Mouse (Mus musculus): Measurements from ENCODE around the gene Cyp46a1.

Gene Cyp46a1

GRCm38 (mm10) chr12:108311741-108312290 lies 22.4 kb upstream of the Cyp46a1 start:
- DNase-seq (ENCODE audit: low spot score): no peak

- DNase-seq (ENCODE audit: low spot score): no peak
Observed at GRCm38 (mm10) chr12:108312432-108312851, 21.7 kb upstream of the Cyp46a1 start.

DNA sequence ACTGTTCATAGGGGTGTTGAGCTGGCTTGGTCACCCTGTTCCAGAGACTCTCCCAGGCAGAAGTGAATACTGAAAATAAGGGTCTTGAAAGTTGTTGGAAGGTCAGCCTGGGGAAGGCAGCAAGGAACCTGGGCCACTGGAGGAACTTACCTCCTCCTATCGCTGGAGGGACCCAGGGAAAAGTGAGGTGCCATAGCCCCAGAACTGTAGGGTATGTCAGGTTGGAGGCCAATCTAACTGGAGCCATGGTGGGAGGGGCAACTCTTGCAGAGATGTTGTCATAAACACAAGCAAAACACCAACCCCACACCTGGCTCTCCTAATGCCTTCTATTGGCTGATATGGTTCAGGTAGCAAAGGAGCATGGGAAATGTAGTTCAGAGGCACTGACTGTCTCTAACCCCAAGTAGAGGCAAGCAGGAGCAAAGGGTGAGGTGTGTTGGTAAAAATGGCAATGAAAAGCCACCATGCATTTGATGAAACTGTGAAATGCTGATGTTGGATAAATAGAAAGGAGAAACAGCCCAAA lies 20.9 kb upstream of the Cyp46a1 start:
- no peak for DNase-seq (ENCODE audit: low spot score)

DNA sequence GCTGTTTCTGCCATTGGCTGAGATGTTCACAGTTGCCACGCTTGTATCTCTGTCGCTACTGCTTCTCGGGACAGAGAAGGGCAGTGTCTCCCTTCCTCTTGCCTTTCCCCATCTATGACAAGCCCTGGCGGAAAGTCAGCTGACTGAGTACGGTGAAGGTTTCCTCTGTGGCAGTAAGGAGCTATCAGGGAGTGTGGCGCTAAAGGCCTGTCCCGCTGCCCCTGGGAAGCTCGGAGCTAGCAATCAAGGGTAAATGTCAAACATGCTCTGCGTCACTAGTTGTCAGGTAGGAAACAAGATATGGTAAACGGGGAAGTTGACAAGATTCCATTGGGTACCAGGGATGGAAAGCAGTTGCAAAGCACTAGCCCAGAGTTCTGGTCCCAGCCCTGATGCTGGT lies 18.4 kb upstream of the Cyp46a1 start:
- DNase-seq (ENCODE audit: low spot score): no peak

DNA sequence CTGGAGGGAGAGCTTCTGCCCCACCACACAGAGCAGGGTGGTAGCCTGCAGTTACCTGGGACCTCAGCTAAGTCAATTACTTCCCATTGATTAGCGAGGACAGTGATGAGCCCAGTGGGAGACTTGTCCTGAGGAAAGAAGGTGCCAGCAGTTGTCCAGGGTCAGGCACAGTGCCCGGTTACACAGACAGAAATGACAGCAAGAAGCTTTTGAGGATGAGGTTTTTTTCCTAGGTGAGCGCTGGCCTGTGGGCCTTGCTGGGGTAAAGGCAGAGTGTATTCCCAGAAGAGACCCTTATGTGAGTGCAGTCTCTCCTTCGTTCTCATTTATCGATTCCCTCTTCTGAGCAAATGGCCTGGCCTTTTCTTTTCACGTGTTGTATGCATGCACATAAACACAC lies 17.5 kb upstream of the Cyp46a1 start:
- DNase-seq (ENCODE audit: low spot score): no peak

DNA sequence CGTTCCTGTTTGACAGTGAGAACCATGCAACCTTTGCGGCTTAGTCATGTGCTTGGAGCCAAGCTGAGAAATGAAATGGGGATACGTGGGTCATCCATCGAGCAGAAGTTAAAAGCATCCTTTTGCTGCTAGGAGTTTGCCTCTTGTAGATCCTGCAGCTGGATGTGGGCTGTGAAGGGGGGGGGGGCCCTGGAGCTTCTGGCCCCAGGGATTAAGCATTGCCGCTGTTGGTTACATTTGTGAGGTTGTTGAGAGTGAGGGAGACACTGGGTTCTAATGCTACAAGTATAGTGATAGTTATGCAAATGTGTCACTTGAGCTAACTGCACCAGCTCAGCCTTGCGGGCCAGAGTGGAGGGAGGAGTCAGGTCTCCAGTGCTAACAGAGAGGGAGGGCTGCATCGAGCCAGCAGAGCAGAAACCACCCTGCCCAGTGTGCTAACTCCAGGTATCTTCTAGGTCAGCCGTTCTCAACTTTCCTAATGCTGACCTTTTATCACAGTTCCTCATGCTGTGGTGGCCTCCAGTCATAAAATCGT lies 16.9 kb upstream of the Cyp46a1 start:
- DNase-seq (ENCODE audit: low spot score): no peak

DNA sequence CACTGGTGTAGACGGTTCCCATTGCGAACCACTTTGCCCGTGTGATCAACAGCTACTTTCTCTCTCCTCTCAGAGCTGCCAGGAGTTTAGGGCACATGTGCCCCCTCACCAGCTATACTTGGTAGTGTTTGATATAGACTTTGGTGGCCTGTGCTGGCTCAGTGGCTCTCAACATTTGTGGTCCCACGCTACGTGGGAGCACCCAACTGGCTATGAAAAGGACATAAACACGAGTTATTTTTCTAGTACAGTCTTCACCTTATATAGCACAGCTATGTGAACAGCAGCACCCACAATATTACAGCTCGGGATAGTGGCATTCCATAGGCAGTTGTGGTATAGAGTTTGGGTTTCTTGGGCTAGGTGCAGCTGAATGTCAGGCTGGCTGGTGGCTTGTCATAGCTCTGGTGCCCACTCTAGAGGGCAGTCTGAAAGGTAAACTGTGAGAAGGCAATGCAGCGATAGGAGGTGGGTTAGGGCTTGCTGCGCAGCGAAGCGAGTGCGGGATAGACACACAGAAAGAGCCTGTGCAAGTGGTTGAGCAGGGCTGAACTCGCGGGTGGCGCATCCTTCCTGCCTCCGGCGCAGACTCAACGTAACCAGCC lies 16.3 kb upstream of the Cyp46a1 start:
- no peak for DNase-seq (ENCODE audit: low spot score)

DNA sequence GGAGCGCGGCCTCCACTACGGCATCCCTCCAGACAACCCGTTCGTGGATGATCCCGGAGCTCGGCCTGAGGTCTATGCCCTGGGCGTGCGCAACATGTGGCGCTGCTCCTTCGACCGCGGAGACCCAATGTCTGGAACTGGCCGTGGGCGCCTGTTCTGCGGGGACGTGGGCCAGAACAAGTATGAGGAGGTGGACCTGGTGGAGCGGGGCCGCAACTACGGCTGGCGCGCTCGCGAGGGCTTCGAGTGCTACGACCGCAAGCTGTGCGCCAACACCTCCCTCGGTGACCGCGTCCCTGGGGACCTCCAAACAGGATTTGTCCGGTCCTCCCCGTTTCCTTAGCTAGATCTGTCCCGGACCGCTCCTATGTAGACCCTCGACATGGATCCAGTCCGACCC lies 15.7 kb upstream of the Cyp46a1 start:
- no peak for DNase-seq (ENCODE audit: low spot score)

DNA sequence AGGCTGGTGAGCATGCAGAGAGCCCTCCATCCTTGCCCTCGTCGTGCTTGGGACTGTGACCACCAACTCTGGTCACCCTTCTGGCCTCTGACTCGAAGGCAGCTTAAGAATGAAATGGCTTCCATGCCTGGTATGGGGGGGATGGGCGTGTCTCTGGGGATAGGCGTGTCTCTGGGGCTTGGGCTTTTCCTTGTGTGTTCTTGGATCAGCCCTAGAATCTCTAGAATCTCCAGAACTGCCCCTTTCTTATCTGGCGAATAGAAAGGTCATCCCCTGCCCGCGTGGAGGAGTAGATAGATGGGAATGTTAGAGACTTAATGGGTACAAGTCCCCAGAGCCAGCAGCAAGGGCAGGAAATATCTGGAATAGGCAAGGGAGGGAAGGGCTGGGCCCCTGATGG lies 14.1 kb upstream of the Cyp46a1 start:
- DNase-seq (ENCODE audit: low spot score): no peak

DNA sequence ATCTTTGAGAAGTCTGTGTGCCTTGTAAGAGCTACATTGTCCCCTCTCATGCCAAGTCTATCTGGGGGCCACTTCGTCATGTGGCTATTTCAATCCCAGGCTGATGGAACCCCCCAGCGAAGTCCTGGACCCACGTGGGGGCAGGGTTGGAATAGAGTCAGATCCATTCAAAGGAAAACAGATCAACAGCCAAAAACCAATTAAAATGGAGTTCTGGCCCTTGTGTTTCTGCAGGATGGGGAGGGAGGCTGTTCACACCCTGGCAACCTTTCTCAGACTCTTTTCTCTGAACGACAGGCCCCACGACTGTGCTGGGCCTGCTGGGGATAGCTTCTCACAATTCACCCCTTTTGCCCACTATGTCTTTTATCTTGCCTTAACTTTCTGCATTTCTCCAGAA lies 7.8 kb upstream of the Cyp46a1 start:
- DNase-seq (ENCODE audit: low spot score): no peak

GRCm38 (mm10) chr12:108327889-108328491 lies 6.2 kb upstream of the Cyp46a1 start:
- no peak for DNase-seq (ENCODE audit: low spot score)

- DNase-seq (ENCODE audit: low spot score): peak; percentile 83
Observed at GRCm38 (mm10) chr12:108333056-108333455, 1.1 kb upstream of the Cyp46a1 start.

GRCm38 (mm10) chr12:108333481-108333882 lies 699 bp upstream of the Cyp46a1 start:
- no peak for DNase-seq (ENCODE audit: low spot score)

DNA sequence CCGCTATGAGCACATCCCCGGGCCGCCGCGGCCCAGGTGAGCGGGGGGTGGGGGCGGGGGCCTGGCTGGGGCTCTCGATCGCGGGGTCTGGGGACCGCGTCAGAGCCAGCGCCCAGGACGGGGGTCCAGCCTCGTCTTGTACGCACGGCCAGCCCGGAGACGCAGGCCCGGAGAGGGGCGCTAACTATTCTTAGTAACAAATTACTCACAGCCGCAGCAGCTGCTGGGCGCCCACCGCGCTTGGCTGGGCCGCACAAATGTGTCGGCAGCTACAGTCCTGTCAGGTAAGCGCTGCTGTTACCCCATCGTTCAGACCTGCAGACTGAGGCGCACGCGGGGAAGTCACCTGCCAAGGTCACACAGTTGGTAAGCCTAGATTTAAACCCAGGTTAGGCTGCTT lies 348 bp downstream of the Cyp46a1 start:
- no peak for DNase-seq (ENCODE audit: low spot score)

DNA sequence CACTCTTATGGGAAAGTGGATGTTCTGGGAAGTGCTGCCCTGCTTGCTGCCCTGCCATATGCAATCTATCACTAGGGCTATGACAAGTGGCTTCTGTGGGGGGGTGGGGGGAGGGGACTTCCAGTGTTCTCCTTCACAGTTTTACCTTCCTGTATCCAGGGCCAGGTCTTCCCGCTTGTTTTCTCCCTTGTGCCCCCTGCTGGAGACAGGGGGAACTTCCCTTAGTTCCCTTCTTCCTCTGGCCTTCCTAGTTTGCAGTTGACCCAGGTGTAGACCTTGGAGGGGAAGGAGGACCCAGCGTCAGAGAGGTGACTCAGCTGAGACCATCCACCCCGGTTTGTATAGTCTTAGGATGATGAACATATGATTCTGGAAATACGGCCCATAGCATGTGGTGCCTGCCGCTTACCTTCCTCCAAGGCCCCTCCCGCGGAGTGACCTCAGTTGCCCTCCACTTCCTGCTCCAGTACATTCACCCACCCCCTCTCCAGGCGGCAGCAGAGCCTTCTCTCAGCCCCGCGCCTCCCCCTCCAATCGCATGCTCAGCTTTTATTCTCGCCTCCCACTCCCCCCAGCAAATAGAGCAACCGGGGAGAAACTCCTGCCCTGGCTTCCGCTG lies 4.5 kb downstream of the Cyp46a1 start:
- no peak for DNase-seq (ENCODE audit: low spot score)

DNA sequence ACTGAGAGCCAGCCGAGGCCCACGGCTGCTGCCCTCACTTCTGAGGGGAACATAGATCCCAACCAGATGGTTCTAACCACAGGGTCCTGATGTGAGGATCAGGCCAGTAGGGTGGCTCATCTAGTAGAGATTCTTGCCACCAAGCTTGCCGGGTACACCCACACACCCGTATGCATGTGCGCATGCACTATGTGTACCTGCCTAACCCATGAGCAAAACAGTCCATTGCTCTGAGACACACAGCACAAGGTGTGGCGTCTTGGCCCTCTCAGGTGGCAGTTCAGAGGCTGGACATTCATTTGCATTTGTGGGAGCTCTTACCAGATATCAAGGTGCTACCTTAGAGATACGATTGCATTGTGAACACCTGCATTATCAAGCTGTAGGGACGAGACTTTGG lies 14.0 kb downstream of the Cyp46a1 start:
- no peak for DNase-seq (ENCODE audit: low spot score)

DNA sequence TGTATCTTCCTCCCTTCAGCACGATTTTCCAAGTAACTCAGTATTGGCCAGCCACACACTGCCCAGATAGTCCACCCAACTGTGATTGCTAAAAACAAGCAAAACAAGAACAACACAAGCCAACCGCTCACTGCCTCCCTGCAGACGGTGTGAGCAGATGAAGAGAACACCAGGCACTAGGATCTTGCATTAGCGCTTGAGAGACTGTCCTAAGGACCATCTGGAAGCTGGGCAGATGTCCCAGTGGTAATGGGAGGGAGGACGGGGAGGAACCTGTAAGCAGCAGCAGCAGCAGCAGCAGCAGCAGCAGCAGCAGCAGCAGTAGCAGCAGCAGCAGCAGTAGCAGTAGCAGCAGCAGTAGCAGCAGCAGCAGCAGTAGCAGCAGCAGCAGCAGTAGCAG lies 14.8 kb downstream of the Cyp46a1 start:
- no peak for DNase-seq (ENCODE audit: low spot score)

DNA sequence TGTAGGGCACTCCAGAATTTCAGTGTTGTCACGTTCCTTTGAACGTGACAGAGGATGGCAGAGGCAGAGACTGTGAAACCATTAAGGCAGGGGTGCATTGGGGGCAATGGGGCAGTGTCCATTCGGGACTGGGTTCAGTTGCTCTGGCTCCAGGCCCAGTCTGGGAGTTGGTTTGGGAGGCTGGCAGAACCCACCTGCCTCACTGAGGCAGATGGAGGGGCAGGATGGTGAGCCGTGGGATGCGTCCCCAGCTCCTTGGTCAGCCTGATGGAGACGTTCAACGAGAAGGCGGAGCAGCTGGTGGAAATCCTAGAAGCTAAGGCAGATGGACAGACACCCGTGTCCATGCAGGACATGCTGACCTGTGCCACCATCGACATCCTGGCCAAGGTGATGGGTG lies 16.8 kb downstream of the Cyp46a1 start:
- no peak for DNase-seq (ENCODE audit: low spot score)

DNA sequence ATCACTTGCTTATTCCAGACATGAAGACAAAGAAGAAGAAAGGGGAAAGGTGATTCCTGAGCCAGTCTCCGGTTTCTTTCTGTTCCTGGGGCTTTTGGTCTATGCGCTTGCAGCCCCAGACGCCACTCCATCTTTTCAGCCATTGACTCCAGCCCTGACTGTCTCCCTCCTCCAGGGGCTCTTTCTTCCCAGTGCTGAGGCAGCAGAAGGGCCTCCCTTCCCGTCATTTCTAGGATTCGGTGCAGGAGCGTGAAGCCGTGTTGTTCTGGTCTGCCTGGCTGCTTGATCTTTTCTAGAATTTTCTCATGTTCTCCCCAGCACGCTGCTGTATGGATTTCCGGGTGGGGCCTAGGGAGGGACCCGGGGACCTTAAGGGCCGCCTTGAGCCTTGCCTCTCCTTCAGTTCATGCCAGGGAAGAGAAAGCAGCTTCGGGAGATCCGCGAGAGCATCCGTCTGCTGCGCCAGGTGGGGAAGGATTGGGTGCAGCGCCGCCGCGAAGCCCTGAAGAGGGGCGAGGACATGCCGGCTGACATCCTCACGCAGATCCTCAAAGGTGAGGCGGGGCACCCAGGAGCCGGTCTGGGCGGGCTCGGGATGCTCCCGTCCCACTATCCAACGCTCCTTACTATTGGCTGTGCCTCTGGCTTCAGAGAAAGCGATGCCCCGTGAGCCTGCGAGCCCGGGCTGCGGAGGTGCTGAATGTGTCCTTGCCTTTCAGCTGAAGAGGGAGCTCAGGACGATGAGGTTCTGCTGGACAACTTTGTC lies 18.4 kb downstream of the Cyp46a1 start:
- no peak for DNase-seq (ENCODE audit: low spot score)

- no peak for DNase-seq (ENCODE audit: low spot score)
Observed at GRCm38 (mm10) chr12:108354284-108354683, 20.1 kb downstream of the Cyp46a1 start.

- no peak for DNase-seq (ENCODE audit: low spot score)
Observed at GRCm38 (mm10) chr12:108355271-108355670, 21.1 kb downstream of the Cyp46a1 start.

DNA sequence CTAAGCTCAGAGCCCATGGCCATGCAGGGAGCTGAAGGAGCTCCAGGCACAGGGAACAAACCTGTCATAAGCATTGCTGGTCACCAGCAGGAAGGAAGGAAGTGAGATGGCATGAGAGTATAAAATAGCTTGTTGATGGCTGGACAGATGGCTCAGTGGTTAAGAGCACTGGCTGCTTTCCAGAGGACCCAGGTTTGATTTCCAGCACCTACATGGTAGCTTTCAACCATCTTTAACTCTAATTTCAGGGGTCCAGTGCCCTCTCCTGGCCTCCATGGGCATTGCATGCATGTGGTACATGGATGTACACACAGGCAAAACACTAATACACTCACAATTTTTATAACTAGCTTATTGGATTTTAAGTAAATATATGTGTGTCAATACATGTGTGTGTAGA lies 21.8 kb downstream of the Cyp46a1 start:
- no peak for DNase-seq (ENCODE audit: low spot score)
